Mouse (Mus musculus) stomach, embryonic 16.5 days (tissue): ENCODE measurements around the gene Yju2. TPM values are rescaled to one million over a fixed set of nuclear protein-coding genes. Genes with fewer than 3 reads are reported as not detected.
"Not testable (repeated sequence)": the region's sequence is repeated elsewhere in the genome, so short reads cannot be mapped to it uniquely, and the experiment has no call there.

Source experiments
- ATAC-seq: fragments of 200-750 bp; cut with Nextera tagmentation; 2 replicates; pipeline ENCODE4 v1.8.0; 2017; ENCODE audit warnings: moderate number of reproducible peaks, moderate TSS enrichment; ENCODE audit not compliant: insufficient read depth, low FRiP score
- H3K27ac ChIP-seq: fragments of 300-500 bp; sonication (generic); 2 replicates; pipeline ENCODE4 v1.5.1; 2014; ENCODE audit warnings: low read length
- H3K27me3 ChIP-seq: fragments of 300-500 bp; sonication (generic); 2 replicates; pipeline ENCODE4 v1.6.1; 2014; ENCODE audit warnings: low read length, control low read depth, mixed read lengths; ENCODE audit not compliant: control insufficient read depth, insufficient read depth
- H3K36me3 ChIP-seq: fragments of 300-500 bp; sonication (generic); 2 replicates; pipeline ENCODE4 v1.6.1; 2014; ENCODE audit warnings: low read length; ENCODE audit not compliant: control insufficient read depth, insufficient read depth
- H3K4me1 ChIP-seq: fragments of 300-500 bp; sonication (generic); 2 replicates; pipeline ENCODE4 v1.6.1; 2014; ENCODE audit warnings: low read length, control low read depth, mixed read lengths; ENCODE audit not compliant: control insufficient read depth, insufficient read depth
- H3K4me2 ChIP-seq: fragments of 300-500 bp; sonication (generic); 2 replicates; pipeline ENCODE4 v1.6.1; 2014; ENCODE audit warnings: low read depth, low read length, mixed read lengths
- H3K4me3 ChIP-seq: fragments of 300-500 bp; sonication (generic); replicated peaks from 2 replicates; pipeline ENCODE4 v1.5.1; 2014; ENCODE audit warnings: mild to moderate bottlenecking, low read length
- H3K9ac ChIP-seq: fragments of 300-500 bp; sonication (generic); 2 replicates; pipeline ENCODE4 v1.6.1; 2014; ENCODE audit warnings: low read length
- H3K9me3 ChIP-seq: fragments of 300-500 bp; sonication (generic); replicated peaks from 2 replicates; pipeline ENCODE4 v1.6.1; 2016; ENCODE audit warnings: low read length, control low read depth; ENCODE audit not compliant: control insufficient read depth
- whole genome bisulfite sequencing: fragments of 180-500 bp; shearing (Covaris S2); extraction: QIAGEN DNeasy Blood & Tissue Kit; methylation state at CpG from one replicate; pipeline ENCODE4 v1.1.7; 2014; 5-methylcytosine and 5-hydroxymethylcytosine counted together
- polyA plus RNA-seq: library from polyadenylated mRNA; unstranded; fragments of >200 nt; fragmentation: Nextera tagmentation; extraction: Ambion mirVana; gene quantifications from 2 replicates; pipeline ENCODE4 v1.2.1, GENCODE M21; 2015

The Yju2 gene
- polyA plus RNA-seq = 21.6 and 24.3 TPM in 2 replicates

GRCm38 (mm10) chr17:55958918-55959728 lies at the start of gene Yju2:
Gene Yju2, plus strand, starts transcription at chr17:55959099.
- Histone ChIP-seq H3K27ac (peak within 1 kb of the TSS; percentile 98), H3K4me2 (peak within 1 kb of the TSS; percentile 90), H3K4me1 (peaks cover 21% of the 10 kb centered on the region), H3K27me3 (no peaks in the 10 kb centered on the region; the same call in 1 of the 2 replicates), H3K9me3 (no peaks in the 10 kb centered on the region), H3K4me3 (peak within 1 kb of the TSS; percentile 70), H3K9ac (peak within 1 kb of the TSS; percentile 78), H3K36me3 (peaks cover 8% of the 10 kb centered on the region)
- WGBS = under 1% methylated on average over 45 of the region's 46 CpGs
- ATAC-seq = peak; percentile 94

GRCm38 (mm10) chr17:55931553-55932502 lies 27.1 kb upstream of the Yju2 start:
- under 1% methylated on average over 32 of the region's 33 CpGs for WGBS
- Histone ChIP-seq H3K4me1 (peaks cover 4% of the 10 kb centered on the region; the same call in 1 of the 2 replicates), H3K9ac (peak overlapping the region; percentile 83), H3K9me3 (peaks cover 2% of the 10 kb centered on the region; the same call in 1 of the 2 replicates), H3K4me2 (peak overlapping the region; percentile 90), H3K27me3 (no peaks in the 10 kb centered on the region), H3K36me3 (no peaks in the 10 kb centered on the region), H3K27ac (peak overlapping the region; percentile 77), H3K4me3 (peak overlapping the region; percentile 75)
- ATAC-seq = peak; percentile 96

GRCm38 (mm10) chr17:55932635-55933034 lies 26.3 kb upstream of the Yju2 start:
- 65% methylated on average over 2 of the region's 2 CpGs for WGBS
- Histone ChIP-seq H3K4me3 (peak overlapping the region; percentile 75), H3K9ac (peak overlapping the region; percentile 83), H3K27me3 (no peaks in the 10 kb centered on the region), H3K4me2 (peak overlapping the region; percentile 90), H3K36me3 (no peaks in the 10 kb centered on the region), H3K4me1 (peaks cover 4% of the 10 kb centered on the region; the same call in 1 of the 2 replicates), H3K9me3 (peaks cover 3% of the 10 kb centered on the region; the same call in 1 of the 2 replicates), H3K27ac (no peak overlapping the region)
- ATAC-seq = no peak

- Histone ChIP-seq H3K27ac (no peak overlapping the region), H3K4me1 (peaks cover 4% of the 10 kb centered on the region; the same call in 1 of the 2 replicates), H3K9ac (no peak overlapping the region), H3K4me2 (no peak overlapping the region), H3K27me3 (no peaks in the 10 kb centered on the region), H3K9me3 (peaks cover 3% of the 10 kb centered on the region; the same call in 1 of the 2 replicates), H3K4me3 (no peak overlapping the region), H3K36me3 (no peaks in the 10 kb centered on the region)
- 93% methylated on average over 15 of the region's 15 CpGs for WGBS
- no peak for ATAC-seq
Measured at GRCm38 (mm10) chr17:55933191-55933590, 25.7 kb upstream of the Yju2 start.

- H3K27ac ChIP-seq = peak overlapping the region; percentile 92
- ATAC-seq = peak; percentile 10; the same call in 1 of the 2 replicates
- peak overlapping the region; percentile 89 for H3K4me2 ChIP-seq
- 22% methylated on average over 10 of the region's 10 CpGs for WGBS
- not testable (repeated sequence) for H3K9me3 ChIP-seq, H3K4me1 ChIP-seq, H3K27me3 ChIP-seq, H3K36me3 ChIP-seq
- H3K9ac ChIP-seq = peak overlapping the region; percentile 60
- H3K4me3 ChIP-seq = peak overlapping the region; percentile 58
Measured at GRCm38 (mm10) chr17:55944387-55944865, 14.5 kb upstream of the Yju2 start.

GRCm38 (mm10) chr17:55944866-55945682 lies 13.8 kb upstream of the Yju2 start:
- Histone ChIP-seq H3K27ac (peak overlapping the region; percentile 92), H3K4me2 (peak overlapping the region; percentile 89), H3K4me3 (peak overlapping the region; percentile 58), H3K9ac (peak overlapping the region; percentile 74)
- under 1% methylated on average over 52 of the region's 56 CpGs for WGBS
- H3K36me3 ChIP-seq, H3K9me3 ChIP-seq, H3K27me3 ChIP-seq, H3K4me1 ChIP-seq: not testable (repeated sequence)
- ATAC-seq = peak; percentile 96

- Histone ChIP-seq H3K4me2 (peak overlapping the region; percentile 89), H3K4me3 (peak overlapping the region; percentile 58), H3K4me1 (no peaks in the 10 kb centered on the region), H3K36me3 (no peaks in the 10 kb centered on the region), H3K27ac (peak overlapping the region; percentile 92), H3K9me3 (no peaks in the 10 kb centered on the region), H3K9ac (peak overlapping the region; percentile 74), H3K27me3 (no peaks in the 10 kb centered on the region)
- ATAC-seq = no peak
- 26% methylated on average over 5 of the region's 5 CpGs for WGBS
Measured at GRCm38 (mm10) chr17:55945696-55946095, 13.2 kb upstream of the Yju2 start.

GRCm38 (mm10) chr17:55948647-55949046 lies 10.3 kb upstream of the Yju2 start:
- H3K36me3 ChIP-seq = no peaks in the 10 kb centered on the region
- ATAC-seq = no peak

More at GRCm38 (mm10) chr17:55948647-55949046, 10.3 kb upstream of the Yju2 start:
- H3K27me3 ChIP-seq = no peaks in the 10 kb centered on the region
- WGBS = 85% methylated on average over 4 of the region's 4 CpGs
- H3K9ac ChIP-seq = no peak overlapping the region
- H3K4me1 ChIP-seq = no peaks in the 10 kb centered on the region
- no peak overlapping the region for H3K4me3 ChIP-seq
- H3K27ac ChIP-seq = no peak overlapping the region
- H3K9me3 ChIP-seq = no peaks in the 10 kb centered on the region
- no peak overlapping the region for H3K4me2 ChIP-seq
